Mouse (Mus musculus) myocyte (in vitro differentiated cells): ENCODE data around the gene Pacs1.

ENCODE experiments used
- E2F4 ChIP-seq: IDR thresholded peaks from one replicate; pipeline ENCODE4 v1.6.1; 2011; ENCODE audit warnings: mild to moderate bottlenecking, control low read depth, moderate library complexity; ENCODE audit not compliant: insufficient read depth
- MAX ChIP-seq: IDR thresholded peaks from one replicate; pipeline ENCODE4 v1.6.1; 2011; ENCODE audit warnings: low read depth, mild to moderate bottlenecking, control low read depth
- MYOD1 ChIP-seq, 3 experiments: IDR thresholded peaks; one replicate each; pipeline ENCODE4 v1.6.1; 2011; ENCODE audit warnings: control low read depth in 2 of 3, low read depth in 2 of 3, mild to moderate bottlenecking in 2 of 3, moderate library complexity in 1 of 3; ENCODE audit not compliant: insufficient read length in 2 of 3, control insufficient read depth in 1 of 3
- POLR2A ChIP-seq: IDR thresholded peaks from one replicate; pipeline ENCODE4 v1.6.1; 2011; ENCODE audit warnings: low read depth, mild to moderate bottlenecking, control low read depth, moderate library complexity; ENCODE audit not compliant: insufficient read length
- SRF ChIP-seq: IDR thresholded peaks from one replicate; pipeline ENCODE4 v1.6.1; 2011; ENCODE audit warnings: low read depth; ENCODE audit not compliant: control insufficient read depth, insufficient read length
- TCF12 ChIP-seq: IDR thresholded peaks from one replicate; pipeline ENCODE4 v1.6.1; 2011; ENCODE audit warnings: mild to moderate bottlenecking, control low read depth; ENCODE audit not compliant: poor library complexity, insufficient read depth, severe bottlenecking

DNA sequence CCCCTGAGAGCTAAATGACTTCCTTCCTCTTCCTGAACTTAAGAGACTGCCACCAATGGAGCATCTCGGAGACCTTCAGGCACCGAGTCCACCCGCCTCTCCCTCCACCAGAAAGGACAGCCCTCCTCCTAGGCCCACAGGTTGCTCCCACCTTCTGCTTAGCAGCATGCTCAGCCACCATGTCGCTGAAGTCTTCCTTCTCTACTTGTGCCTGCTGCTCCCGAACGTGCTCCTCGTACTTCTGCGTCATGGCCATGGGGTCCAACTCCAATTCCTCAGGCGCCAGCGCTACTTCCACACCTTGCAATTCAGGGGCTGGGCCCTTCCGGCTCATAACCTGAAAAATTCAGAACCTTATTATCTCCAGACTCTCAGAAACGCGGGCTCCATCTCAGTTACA lies 1.7 kb upstream of the Pacs1 start:
- no peak for TF ChIP-seq POLR2A
- TF ChIP-seq MYOD1 (IDR thresholded peaks at IDR 0.05; ENCODE audit: control insufficient read depth in 1 of 3, insufficient read length in 2 of 3, low read depth in 2 of 3): no peak
- no peak for TF ChIP-seq TCF12
- TF ChIP-seq E2F4: no peak
- TF ChIP-seq MAX: no peak
- TF ChIP-seq SRF: no peak
